Mouse (Mus musculus) frontal cortex, postnatal 14 days (tissue): ENCODE measurements around the gene Lrmda.

ENCODE experiments used
- DNase-seq, 2 experiments: peaks; one replicate each; pipeline ENCODE4 v3.0.0; 2022; ENCODE audit warnings: low spot score in 2 of 2

The Lrmda gene

DNA sequence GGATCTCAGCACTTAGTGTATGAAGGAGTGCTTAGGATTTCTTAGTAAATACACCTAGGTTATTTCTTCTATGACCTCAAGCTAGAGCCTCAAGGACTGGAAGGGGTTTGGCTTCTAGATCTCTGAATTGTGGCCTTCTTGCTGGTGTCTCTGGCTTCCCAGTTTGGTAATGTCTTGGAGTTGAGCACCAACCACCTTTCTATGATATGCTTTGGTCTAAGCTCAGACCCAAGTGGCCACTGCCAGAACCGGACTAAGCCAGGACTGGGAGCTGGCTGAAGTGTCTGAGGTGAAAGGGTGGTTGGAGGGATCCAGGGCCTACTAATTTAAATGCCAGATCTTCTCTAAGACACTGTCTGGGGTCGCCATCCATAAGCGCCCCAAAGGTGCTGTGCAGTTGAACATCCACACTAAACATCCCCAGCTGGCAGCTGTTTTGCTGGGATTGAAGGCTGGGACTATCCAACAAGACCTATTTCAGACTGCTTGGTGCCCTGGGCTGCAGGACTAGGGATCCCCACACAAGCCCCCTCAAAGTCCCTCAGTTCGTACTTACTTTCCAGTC, 27.1 kb upstream of the Lrmda start:
- DNase-seq = no peak

DNA sequence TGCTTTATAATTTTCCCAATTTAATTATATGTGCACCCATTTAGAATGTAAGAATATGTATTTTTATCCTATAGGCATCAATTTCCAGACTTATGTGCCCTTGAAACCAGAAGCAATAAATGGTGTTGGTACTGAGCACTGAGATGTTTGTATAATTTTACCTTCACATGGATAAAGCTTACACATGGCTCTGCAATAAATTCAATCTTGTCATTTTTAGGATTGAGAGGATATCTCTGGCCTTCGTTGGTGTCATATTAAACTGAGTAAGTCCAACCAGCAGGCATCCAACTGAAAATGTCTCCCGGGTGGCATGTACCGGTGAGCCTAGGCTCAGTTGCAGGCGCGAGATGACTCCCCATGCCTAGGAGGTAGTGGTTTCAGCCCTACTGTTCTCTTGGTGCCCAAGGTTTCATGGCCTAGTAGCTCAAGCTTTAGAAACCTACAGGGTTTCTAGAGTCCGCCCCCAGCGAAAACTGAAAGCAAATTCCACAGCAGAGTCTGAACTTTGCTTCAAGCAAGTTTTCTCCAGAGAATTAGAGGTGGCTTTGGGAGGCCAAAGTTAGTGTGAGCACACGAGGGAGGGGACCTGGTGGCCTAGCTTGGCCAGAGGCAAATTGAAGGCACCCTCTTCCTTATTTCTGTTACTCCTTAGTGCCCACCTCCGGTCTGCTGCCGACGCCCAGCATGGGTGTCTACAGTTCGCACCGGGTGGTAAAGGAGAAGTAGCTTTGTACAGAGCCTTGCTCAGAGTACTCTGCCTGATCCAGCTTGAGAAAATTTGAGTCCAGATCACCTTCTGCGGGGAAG, 26.1 kb upstream of the Lrmda start:
- no peak for DNase-seq

DNA sequence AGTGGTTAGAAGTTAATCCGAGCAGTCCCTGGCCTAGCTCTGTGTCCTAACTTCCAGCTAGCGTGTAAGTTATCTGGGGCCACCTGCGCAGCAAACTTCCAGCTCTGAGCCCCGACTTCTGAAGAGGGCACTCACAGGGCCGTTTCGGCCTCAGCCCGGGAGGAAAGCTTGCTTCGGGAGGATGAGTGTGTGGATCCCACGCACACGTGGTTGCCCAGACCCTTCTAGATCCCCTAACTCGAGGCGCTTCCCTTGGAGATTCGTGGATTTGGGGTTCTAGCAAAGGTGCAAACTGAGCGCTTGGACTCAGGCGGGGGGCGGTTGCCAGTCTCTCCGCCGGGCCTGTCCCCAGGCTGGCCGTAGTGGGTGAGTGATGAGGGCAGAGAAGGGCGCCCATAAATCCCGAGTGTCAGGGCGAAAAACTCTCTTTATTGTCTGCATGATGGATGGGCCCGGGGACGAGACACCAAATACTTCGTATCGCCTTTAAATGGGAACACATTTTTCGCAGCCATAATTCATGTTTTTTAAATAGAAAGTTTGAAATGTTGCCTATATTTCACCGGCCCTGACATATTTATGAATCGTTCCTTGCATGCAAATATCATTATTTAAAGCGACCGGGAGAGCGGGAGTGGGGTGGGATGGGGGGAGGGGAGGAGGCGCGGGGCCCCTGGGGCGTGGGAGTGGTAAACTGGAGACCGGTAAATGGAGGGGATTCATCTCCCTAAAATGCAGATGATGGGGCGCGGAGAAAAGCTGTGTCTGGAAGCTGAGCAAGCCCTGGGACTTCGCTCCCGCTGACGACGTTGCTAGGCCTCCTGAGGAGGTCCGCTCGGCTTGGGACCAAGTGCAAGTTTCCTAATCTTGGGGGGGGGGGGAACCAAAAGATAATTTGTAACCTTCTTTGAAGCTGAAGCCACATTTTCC, 25.2 kb upstream of the Lrmda start:
- no peak for DNase-seq

DNA sequence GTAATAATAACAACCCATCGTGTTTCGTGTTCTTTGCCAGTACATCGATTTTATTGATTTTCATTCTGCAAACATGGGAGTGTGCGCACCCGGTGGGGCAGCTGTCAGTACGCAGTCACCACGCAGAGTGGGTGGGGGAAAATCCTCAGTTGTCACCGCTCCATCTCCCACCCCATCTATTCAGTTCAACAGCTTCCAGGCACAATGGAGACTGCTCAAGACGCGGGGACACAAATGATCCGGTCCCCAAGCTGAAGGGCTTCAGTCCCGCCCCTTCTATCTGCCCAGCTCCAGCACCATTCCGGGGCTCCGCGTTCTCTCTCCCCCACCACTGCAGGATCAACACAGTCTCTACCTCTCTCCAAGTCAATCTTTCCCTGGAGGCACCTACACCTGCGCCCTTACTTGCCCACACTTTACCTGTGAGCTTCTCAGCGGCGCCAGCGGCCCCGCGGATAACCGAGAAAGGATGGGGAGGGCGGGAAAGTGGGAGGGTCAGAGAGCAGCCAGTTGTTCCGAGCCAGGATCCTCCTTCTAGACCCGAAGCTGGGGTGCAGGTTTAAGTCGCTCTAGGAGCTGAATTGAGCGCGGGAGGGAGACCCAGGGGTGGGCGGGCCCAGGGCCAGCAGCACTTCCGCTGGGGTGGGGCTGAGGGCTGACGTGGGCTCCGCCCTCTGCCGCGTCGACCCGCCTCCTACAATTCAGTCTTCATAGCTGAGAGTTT, 24.3 kb upstream of the Lrmda start:
- no peak for DNase-seq

DNA sequence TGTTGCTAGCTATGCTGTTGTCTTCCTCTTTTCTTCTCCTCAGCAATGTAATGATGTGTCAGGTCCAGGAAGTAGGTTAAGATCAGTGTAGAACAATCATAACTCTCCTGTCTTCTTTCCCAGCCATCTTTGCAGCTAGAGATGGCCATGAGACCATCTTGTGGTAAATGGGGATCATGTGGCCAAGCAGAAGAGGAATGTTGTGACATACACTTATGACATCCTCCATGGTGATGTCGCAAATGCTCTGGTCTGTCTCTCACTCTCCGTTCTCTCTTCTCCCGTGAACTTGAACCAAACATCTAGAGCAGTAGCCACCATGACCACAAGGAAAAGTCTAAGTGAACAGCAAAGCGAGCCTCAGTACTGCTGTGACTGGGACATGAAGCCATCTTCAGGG, 19.9 kb upstream of the Lrmda start:
- DNase-seq = no peak

DNA sequence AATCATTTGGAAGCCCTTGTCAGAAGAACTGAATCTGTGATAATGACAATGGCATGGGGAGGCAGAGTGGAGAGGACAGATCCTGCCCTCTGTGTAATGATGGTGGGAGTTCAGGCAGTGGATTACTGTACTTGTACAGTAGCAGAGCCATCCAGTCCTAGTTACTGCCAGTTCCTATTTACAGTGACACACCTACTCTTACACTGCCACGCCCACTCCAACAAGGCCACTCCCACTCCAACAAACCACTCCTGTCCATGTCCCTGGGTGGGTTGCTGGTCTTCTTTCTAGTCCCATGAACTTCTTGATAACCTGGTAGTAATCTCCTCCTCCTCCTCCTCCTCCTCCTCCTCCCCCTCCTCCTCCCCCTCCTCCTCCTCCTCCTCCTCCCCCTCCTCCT, 16.3 kb upstream of the Lrmda start:
- DNase-seq = no peak

DNA sequence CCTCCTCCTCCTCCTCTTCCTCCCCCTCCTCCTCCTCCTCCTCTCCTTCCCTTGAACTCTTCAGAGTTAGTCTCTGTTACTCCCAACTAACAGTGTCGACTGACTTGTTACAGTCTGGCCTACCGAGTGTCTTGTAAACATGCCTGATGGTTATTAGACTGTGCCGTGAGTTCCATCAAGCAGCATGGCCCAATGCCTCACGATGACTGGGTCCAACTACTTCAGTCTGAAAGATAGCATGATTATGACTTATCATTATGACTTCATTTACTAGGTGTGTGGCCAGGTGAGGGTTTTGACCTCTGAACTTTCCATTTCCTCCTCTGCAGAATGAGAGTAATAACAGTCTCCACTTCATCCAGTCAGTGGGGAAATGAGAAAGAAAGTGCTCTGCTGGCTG, 15.9 kb upstream of the Lrmda start:
- no peak for DNase-seq

DNA sequence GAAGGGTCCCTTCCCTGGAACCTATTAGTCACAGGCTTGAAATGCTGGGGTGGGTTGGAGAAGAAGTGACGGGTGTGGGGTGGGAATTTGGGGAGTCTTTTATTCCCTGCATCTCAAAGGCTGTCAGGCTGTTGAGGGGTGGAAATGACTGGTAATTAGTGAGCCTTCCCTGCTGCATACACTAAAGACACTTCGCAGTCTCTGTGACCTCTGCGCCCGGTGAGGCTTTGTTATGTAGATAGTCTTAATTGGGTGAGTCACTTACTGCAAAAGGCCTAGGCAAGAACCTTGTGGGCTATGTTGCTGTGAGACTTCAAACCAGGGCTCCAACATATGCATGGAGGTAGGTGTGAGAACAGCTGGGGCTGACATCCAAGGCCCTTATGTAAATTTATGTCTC, 14.6 kb upstream of the Lrmda start:
- no peak for DNase-seq

DNA sequence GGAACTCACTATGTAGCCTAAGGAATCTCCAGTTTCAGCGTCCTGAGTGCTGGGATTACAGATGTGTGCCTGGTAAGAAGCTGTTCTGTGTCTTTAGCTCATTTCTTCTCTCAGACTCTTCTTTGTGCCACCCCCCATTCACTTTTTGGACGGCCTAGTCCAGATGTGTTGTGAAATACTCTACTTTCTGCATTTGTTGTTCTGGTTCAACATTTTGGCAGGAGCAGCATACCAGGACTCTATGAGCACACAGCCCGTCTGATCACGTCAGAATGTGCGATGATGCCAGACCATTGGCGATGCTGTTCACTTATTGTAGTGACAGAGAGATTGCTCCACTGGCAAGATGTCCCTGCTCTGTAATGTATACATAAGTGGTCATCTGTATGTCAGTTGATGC, 12.5 kb upstream of the Lrmda start:
- no peak for DNase-seq

DNA sequence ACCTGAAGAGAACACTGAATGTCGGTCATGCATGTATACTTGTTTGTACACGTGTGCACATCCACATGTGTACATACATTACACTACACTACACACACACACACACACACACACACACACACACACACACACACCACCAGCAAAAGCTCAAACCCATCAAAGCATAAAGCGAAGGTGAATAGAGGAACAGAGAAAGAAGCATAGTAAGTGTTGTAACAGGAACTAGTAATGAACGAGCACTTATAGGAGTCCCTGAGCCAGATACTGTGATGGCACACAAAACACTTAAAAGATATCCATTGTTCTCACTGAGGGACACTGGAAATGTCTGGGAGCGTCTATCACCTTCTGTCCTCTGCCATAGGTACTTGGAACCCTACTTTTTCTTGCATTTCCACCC, 5.2 kb upstream of the Lrmda start:
- no peak for DNase-seq

DNA sequence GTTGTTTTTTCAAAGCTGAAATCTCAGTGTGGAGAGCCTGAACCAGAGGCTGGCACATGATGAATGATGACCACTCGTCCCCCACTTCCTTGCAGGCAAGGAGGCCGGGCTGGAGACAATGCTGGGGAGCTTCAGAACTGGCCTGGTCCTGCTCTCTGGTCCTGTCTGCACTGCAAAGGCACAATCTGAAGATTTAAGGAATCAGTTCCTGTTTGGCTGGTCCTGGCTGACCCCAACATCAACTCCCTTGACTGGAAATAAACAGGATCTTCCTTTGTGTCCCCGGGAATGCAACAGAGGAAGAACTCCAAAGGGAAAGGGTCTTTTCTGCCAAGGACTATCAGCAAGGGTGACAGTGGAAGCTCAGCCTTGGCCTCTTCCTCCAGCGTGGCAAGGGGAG, 4.7 kb upstream of the Lrmda start:
- DNase-seq = no peak

DNA sequence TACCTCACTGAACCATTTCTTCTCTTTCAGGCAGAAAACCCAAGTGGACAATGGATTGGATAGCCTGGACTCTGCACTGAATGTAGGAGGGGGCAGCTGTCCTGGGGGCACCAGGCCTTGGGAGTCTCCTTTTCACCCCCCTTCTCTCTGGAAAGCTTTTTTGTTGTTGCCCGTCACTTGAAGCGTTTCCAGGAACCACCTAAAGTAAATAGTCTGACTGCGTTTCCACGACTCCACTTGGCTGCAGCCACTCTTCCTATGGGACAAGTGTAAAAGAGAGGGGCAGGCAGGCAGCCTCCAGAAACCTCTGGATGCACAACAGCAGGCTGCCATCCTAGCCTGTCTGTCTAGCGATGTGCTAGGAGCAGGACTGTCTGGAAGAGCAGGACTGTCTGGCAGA, 2.5 kb upstream of the Lrmda start:
- DNase-seq = no peak

DNA sequence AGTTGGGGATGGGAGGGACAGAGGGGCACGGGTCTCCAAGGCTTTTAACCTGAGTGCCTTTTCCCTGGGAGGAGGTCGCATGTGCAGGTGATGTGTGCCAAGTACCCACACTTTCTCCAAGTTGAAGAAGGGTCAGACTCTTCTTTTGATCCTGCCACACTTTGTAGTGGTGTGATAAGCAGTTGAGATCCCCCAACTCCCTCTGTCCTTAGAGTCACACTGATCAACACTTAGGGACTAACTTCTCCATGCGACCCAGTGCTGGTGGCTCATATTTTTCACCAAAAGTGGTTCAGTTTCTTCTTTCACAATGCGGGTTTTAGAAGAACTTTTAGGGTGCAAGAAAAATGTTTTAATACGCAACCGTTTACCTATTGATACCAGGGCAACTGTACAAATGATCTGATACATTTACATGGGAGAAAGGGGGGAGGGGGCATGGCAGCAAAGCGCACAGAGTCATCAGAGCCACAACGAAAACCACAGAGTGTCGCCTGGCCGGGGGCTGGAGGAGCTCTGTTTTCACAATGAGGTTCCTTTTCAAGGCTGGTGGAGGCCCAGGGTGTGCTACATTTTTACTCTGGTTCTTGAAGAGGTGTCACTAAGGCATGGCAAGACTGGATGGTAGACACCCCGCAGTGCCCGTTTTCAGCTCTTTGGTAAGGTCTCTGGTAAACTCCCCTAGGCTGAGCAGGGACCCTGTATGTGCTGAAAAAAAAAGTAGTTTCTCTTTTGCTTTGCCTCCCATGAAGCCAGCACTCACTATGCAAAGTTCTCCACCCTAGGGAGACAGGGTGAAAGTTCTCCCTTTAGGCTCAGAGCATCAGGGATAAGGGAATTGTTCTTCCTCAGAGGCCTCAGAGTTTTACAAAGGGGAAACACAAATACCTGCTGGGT, 685 bp downstream of the Lrmda start:
- no peak for DNase-seq

DNA sequence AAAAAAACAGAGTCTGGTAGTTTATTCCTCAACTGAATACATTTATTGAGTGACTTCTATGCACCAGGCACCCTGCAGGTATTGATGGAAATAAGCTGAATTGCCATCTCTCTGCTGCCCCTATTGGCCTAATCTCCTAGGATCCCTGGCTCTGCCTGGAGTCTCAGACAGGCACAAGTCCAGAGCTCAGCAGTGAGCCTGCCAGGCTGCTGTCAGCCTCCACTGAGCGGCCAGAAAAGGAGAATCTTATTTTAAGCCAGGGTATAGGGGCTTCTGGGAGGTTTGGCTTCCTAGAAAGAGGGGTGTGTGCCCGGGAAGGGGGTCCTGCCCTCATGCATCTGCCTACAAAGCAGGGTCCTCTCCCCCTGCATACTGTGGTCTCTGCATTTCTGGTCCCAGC, 1.4 kb downstream of the Lrmda start:
- DNase-seq = no peak

DNA sequence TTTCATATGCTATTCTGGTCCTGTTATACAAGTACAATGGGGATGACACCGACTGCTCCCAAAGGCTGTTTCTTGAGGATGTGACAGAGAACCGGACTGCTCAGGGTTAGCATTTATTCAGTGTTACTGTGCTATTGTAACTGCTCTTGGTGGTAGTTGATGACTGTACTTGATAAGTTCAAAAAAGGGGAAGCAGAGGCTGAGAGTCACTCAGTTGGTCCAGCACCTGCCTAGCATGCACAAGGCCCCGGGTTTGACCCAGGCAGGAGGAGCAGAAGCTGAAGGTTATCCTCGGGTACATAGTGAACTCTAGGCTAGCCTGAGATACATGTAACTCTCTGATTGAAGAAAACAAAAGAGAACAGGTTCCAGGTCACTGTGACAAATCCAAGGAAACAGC, 4.0 kb downstream of the Lrmda start:
- DNase-seq = no peak

DNA sequence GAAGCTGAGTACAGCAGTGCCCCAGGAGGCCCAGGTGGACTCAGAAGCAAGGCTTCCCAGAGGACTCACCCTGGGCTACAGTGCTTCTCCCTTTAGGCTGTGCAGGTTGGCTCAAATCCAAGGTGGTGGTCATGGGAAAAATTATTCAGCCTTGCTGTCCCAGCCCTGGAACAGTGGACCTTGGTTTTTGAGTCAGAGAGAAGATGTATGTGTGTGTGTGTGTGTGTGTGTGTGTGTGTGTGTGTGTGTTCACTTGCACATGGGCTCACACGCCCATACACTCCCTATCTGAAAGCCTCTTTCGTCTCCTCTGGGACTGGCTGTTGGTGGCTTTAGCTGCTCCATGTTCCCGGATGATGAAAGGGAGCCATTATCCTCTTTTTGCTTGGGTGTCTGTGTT, 16.4 kb downstream of the Lrmda start:
- DNase-seq = no peak

DNA sequence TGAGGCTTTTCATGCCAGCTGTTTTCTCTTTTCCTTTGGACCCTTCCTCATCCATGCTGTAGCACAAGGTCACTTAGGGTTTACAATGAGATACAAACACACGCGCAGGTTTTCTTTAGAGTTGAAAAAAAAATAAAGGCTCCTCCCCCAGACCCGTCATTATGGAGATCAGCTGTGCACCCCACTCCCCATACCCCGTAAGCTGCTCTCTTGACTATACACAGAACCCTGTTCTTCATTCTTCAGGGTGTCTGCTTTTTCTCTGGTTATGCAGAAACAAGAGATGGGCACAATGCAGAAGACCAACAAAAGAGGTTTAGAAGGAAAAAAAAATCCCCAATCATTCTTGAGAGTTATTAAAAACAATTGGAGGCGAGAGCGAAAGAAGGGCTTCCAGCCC, 16.8 kb downstream of the Lrmda start:
- no peak for DNase-seq

DNA sequence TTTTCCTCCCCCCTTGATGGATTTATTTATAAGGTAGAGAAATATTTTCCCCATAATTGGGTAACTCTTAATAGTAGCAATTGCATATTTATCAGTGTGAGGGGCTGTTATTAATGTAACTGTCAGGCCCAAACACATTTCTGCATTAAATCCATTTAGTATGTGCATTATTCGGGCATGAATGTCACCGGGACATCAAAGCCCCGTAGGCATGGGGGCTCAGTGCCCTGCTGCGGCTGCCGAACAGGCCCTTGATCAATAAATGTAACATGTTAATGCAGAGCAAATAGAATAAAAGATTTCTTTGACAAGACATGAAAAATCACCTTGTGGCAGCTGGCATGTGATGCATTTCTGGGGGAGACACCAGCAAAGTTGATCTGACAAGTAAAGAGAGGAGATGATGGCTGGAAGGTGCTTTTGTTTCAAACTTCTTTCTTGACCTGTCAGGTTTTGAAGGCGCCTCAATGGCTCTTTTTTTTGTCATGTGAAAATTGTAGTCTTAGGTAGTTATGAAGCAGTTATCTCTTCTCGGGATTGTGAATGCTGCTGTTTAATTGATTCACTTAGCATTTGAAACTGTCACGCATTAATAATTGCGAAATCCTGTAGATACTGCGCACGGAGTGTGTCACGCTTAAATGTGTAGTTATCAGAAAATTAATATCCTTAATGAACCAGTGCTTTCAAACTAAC, 17.4 kb downstream of the Lrmda start:
- DNase-seq = no peak

DNA sequence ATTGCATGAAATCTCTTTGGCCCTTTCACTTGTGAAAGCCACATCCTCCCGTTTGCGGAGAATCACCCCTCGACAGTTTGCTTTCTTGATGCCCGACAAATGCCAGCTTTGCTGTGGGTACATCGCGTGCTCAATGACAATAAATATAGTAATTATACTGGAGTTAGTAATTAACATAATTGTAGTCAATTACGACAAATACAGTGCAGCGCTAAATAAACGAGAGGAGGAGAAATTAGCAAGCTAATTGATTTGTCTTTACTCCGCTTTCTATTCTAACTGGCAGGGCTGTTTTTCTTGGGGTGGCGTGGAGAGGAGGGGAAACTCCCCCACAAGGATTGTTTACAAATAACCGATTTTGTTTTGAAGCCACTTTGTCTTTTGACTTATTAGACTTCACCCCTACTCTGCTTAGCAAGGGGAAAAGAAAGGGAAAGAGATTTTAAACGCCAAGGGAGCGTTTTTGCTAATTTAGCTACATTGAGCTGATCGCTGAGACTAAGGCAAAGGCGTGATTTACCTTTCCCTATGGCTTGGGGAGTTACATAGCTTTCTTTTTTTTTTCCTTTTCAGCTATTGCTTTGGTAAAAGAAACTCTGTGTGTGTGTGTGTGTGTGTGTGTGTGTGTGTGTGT, 18.1 kb downstream of the Lrmda start:
- DNase-seq = no peak

DNA sequence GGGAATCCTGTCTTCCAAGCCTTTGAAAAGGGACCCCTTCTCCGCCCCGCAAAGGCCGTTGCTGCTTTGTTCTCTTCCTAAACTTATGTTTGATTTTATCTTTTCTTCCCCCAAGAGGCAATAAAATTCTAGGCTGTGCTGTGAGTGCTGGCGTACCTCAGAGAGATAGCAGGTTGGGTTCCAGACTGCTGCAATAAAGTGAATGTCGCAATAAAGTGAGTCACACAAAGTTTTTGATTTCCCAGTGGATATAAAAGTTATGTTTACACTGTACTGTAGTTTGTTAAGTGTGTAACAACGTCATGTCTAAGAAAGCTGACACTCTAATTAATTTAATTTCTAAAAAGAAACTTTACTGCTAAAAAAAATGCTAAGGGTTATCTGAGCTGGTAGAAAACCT, 22.6 kb downstream of the Lrmda start:
- no peak for DNase-seq
